Mouse (Mus musculus): Measurements from ENCODE around the gene Chrne.
A peak's percentile ranks its signal among the peaks of the same experiment; 100 is the strongest.

GRCm38 (mm10) chr11:70629557-70629956, 10.5 kb upstream of the Chrne start:
- TF ChIP-seq POLR2A (IDR thresholded peaks at IDR 0.05; ENCODE audit: borderline replicate concordance, extremely low read depth, insufficient read depth, insufficient read length, poor library complexity, severe bottlenecking) (no peak), CTCF (IDR thresholded peaks at IDR 0.05; ENCODE audit: borderline replicate concordance, extremely low read depth, insufficient read depth, insufficient read length) (peak; percentile 40; the same call in 1 of the 2 replicates)
